Mouse (Mus musculus) gastrocnemius, postnatal 4 days (tissue): Measurements from ENCODE around the gene Chrm4. TPM values are rescaled to one million over a fixed set of nuclear protein-coding genes. Genes with fewer than 3 reads are reported as not detected.

Experiments
- DNase-seq, 2 experiments: peaks; one replicate each; pipeline ENCODE4 v3.0.0; 2021 to 2022; ENCODE audit warnings: low spot score in 2 of 2, mixed read lengths in 2 of 2
- long read RNA-seq, 2 experiments: library from polyadenylated mRNA; stranded (forward); transcript quantifications; one replicate each; pipeline ENCODE4 v2.0.0; 2021
- total RNA-seq, 2 experiments: library from RNA; stranded (reverse); gene quantifications; 2 replicates each; pipeline ENCODE4 v1.2.3; 2021

Gene Chrm4
- total RNA-seq = under 1 TPM; 0.32 to 0.36 TPM
- long read RNA-seq, experiment 1, partial matches to known transcripts = 0 of 1 reads
- long read RNA-seq, experiment 1, other reads (novel, unspliced or antisense) = 1 of 1 reads
- long read RNA-seq, experiment 2 = 0 reads

DNA sequence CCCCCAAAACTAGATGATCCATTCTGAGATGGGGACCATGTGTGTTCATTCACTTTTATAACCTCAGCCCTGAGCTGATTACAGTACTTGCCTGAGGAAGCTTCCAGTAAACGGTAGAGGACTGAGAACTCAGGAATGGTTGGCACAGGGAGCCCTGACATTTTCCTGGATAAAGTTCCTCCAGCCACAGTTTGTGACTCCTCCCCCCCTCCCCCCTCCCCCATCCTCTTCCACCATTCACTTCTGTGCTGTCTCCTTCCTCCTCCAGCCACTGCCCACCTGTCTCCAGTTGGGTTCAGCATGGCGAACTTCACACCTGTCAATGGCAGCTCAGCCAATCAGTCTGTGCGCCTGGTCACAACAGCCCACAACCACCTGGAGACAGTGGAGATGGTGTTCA, at the start of gene Chrm4:
TSS of gene Chrm4 (plus strand) at position 301 of the 400 bp plus-strand sequence.
- no peak for DNase-seq

DNA sequence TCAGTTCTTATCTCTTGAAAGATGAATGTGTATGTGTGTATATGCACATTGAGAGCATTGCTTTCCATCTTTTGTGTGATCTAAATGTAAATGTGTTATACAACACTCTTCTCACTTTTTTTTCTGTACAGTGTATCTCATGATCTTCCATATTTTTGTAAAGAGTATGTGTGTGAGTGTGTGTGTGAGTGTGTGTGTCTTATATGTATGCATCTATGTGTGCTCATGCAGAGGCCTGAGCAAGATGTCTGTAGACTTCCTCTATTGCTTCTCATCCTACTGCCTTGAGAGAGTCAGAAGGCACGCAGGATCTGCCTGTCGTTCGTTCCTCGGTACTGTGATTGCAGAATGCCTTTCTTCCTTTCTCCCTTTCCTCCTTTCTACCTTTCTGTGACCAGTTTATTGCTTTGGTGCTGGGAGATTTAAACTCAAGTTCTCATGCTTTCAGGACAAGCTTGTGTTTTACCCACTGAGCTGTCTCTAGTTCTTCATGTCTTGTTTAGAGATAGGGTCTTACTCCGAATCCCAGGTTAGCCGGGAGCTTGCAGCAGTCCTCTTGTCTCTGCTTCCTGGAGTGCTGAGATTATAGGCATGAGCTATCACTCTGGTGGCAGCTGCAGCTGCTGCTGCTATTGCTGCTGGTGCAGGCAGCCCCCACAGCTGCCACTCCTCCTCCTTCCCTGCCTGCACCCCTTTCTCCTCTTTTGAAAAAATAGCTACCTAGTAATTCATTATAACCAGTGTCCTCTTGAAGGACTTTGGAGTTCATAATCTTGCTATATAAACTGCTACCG, 48.5 kb upstream of the Chrm4 start:
- no peak for DNase-seq

DNA sequence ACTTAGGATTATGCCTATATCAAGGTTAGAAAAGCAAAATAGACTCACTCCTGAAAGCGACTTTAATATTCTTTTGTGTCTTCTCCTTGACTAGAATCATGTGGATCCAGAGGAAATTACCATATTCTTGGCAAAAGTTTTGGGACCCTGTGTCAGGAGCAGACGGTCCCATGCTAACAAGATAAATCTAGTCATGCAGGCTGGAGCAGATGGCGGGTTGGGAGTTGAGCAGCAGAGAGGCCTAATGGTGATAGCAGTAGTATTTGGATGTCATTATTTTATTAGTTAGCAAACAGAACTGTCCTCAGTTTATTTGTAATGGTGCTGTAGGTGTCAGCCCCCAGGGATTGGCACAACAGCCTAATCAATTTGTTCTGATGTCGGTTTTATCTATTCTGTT, 43.1 kb upstream of the Chrm4 start:
- no peak for DNase-seq

DNA sequence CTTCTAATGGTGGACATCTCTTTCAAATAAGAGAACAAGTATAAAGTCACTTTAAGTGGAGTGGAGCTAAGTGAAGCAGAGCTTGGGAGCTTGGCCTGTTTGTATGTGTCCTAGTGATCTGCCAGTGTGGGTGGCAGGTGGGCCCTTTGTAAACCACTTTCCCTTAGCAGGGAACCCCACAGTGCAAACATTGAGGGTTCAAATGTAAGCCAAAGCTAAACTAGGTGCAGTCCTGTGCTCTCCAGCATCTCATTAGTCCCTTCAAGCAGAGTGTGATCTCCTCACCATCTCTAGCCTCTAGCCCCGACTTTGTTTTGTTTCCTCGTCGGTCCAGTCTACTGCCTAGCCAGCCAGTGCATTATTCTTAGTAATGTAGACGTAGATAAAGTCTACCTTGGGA, 42.4 kb upstream of the Chrm4 start:
- DNase-seq = no peak

DNA sequence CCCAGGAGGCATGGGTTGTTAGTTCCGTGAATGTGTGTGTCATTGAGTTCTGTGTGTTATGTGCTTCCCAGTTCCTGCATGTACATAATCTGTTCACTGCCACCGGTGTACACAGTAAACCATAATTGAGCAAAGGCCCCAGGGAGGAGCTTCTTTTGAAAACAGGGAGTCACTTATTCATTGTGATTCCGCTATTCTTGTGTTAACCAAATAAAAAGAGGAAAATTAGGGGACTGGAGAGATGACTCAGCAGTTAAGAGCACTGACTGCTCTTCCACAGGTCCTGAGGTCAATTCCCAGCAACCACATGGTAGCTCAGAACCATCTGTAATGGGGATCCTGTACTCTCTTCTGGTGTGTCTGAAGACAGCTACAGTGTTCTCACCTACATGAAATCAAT, 32.3 kb upstream of the Chrm4 start:
- no peak for DNase-seq

DNA sequence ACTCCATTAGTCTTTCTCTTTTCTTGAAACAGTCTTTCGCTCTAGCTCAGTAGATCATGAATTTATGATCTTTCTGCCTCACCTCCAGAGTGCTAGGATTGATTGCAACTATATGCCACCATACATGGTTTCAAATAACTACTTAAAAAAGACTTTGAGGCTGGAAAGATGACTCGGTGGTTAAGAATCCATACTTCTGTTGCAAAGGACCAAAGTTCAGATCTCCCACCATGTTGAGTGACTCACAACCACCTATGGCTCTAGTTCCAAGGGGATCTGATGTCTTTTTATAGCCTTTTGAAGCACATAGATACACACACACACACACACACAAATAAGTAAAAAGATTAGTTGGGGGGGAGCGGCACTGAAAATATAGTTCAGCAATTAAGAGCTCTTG, 31.6 kb upstream of the Chrm4 start:
- no peak for DNase-seq

DNA sequence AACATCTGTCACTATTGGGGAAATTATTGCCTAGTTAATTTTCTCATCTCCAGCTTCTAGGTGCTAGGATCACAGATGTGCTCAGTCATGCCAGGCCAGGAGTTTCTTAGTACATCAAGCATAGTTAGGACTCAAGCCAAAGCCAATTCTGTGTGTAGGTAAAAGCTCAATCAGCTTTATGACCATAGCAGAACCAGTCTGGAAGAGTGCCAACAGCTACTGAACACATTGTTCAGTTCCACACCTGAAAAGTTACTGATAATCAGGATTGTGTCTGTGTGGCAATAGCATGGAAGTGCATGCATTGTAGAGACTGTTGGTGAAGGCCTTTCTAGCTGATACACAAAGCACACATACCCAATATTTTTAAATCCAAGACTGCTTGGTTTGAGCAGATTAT, 29.1 kb upstream of the Chrm4 start:
- DNase-seq = no peak

DNA sequence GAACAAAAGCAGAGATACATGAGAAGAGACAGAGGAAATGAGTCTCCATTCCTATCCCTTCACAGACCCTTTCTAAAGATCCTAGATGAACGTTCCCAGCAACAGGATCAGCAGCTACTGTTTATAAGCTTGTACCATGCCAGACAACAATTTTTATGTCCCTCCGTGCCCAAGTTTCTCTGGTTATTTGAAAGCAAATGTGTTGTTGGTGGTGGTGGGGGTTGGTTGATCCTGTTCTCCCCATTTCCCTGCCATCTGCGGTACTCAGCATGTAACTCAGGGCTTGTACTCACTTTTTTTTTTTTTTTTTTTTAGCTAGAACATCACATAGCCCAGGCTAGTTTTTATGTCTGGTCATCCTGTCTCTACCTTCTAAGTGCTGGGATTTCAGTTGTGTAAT, 27.9 kb upstream of the Chrm4 start:
- DNase-seq = no peak

DNA sequence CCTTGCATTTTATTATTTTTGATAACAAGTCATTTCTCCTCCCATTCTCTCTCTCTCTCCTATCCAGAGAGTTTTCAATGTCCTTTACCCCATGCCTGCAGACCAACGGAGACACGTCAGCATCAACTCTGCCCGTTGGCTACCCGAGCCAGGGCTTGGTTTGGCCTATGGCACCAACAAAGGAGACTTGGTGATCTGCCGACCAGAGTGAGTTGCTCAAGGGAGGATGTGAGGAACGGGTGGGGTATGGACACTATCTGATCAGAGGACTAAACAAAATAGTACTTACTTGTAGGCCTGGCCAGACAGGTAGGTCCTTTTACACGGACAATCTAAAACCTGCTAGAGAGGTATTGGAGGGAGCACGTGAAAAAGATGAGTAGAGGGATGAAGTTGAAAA, 26.6 kb upstream of the Chrm4 start:
- no peak for DNase-seq

DNA sequence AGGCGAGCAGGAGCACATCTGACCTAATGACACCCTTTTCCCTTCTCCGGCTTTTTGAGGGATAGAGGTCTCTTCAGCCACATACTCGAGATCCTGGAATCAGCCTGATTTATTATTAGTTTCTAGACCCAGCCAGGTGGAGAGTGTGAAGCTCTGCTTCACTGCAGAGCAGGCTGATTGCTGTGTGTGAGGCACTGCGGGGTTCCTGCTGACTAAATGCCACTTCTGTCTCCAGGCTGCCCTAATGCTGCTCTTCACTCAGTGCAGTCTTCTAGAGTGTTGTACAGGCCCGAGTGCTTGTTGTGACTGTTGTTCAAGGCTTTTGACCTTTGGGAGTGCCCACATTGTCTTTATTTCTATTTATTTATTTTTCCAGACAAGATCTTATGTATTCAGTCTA, 24.7 kb upstream of the Chrm4 start:
- no peak for DNase-seq

DNA sequence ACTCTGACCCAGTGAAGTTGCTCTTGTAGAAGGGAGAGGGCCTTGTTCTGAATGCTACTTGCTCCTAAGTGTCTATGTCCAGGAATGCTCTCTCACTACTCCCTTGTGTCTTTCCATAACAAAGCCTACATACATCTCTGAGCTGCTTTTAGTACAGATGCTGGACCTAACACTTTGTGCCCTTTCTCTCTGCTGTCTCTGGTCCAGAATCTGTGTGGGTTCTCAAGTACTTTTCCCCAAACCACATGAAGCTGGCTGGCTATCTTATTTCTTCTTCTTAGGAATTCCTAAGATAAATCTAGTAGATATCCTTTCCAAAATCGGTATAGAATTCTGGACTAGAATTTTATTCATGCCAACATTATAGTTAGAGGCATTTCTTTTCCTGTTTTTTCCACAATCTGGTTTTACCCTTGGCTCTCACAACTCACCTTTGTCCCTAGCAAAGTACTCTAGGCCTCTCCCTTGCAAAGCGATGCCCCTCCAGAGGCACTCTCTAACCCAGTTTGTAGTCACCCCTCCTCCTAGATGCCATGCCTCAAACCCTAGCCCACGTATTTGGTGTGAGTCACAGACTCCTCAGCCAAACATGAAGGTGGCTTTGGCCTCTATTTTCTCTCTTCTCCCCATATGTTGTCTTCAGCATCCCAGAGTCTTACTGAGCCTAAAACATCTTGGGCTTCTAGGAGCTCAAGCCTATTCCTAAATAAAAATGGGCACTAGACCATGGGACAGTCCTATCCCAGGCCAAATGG, 23.7 kb upstream of the Chrm4 start:
- DNase-seq = no peak

DNA sequence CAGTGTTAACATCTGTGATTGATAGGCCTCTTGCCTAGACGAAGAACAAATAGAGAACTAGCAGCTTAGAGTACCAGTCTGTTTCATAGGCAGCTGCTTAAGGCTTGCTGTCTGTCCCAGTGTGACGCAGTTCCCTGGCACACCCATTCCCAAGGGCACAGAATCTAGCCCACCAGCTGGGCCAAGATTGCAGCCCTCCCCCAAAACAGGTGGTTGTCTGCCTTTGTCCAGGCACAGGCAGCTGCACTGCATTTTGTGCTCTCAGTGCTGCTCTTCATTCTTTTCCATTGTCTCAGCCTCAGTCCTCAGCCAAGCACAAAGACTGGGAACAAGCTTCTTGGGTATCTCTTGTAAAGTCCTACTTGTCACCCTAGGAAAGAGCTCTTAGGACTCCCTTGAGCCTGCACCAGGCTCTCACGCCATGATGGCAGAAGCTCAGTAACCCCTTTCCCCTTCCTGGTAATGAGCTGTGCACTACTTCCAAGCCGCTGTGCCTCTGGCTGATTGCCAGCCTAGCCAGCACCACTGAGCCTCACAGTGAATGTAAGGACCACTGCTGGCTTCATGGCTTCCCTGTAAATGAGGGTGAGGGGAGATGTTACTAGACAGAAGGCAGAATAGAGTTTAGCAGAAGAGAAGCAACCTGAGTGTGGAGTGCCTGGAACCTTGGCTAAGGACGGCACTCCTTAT, 22.3 kb upstream of the Chrm4 start:
- peak in 1 of 2 experiments; percentile 45 for DNase-seq

DNA sequence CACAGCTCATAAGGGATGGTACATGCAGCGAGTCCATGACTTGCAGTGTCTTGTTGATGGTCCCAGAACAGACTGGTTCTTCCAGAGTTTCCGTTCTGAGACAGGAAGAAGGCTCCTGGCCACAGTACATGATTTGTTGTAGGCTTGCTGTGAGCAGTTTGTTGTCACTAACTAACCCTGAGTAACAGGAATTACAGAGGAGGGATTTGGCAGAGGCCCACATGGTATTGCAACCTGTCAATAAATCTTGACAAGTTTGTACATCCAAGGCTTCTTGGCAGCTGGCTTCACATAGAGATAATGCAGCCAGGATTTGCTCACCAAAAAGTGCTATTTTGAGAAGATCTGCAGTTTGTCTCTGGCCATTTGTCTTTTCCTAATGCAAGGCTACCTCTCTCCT, 20.9 kb upstream of the Chrm4 start:
- no peak for DNase-seq

DNA sequence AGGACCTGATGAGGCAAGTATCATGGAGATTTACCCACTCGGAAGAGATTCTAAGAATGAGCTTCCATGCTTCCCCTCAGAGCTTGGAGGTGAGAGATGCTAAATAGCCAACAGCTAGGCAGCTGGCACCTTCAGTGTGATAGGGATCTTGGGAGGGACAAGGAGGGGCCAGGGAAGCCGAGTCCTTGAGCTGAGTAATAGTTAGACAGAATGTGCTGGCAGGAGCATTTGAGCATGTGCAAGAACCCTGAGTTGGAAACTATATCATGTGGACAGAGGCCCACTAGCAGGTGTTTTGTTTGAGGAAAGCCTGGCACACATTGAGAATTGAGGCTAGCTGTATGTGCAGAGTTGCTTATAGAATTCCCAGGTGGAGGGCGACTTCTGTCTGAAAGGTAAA, 14.4 kb upstream of the Chrm4 start:
- no peak for DNase-seq

DNA sequence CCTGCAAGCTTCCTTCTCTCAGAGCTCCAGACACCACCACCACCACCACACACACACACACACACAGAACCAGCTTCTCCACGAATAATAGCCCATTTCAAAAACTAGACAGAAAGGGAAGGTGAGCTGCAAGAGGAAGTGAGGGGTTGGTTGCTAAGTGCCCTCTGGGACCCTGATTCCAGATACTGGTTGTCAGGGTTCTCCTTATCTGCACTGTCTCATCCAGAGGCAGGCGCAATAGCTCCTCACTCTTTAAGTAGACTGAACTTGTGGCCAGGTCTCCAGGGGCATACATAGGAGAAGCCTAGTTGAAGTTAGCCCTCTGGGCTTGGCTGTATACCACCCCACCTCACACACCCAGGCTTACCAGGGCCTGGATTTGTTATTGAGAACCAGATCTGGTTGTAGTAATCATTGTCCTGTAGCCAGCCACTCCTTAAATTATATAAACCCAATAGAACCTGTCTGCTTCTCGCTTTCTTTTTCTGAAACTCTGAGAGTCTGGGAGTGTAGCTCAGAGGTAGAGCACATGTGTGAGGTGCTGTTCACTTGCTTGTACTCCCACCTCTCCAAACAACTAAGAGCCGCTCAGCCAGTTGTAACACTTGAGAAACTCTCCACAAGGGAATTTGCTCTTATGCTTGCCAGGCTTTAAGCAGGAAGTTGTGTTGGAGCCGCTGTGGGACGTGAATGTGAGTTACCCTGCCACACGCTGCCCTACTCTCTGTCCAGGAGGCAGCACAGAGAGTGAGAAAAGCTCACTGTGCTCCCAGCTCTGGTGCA, 13.5 kb upstream of the Chrm4 start:
- no peak for DNase-seq

DNA sequence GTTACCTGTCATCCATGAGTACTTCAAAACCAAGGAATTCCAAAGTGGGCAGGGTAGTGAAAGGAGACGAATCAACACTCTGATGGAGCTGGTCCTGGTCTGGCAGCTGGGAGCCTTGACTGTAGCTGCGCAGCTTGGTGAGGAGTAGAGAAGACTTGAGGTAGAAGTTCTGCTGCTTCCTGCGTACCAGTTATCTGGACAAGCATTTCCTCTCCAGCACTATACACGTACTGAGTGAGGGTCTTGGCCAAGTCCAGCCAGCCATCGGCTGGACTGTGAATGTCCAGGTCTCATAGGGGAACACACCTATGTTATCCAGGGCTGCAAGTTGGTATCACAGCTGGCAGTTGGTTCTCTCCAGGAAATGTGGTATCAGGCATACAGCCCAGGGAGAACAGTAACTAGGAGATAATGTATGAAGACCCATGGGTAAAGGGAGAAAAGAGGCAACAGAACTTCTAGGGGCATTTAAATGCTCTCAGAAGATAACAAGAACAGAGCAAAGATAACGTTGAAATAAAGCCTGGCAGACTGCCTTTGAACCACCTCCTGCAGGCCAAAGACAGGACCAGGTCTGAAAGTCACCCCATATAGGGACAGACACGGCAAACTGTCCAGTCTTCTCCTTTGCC, 10.6 kb upstream of the Chrm4 start:
- no peak for DNase-seq

DNA sequence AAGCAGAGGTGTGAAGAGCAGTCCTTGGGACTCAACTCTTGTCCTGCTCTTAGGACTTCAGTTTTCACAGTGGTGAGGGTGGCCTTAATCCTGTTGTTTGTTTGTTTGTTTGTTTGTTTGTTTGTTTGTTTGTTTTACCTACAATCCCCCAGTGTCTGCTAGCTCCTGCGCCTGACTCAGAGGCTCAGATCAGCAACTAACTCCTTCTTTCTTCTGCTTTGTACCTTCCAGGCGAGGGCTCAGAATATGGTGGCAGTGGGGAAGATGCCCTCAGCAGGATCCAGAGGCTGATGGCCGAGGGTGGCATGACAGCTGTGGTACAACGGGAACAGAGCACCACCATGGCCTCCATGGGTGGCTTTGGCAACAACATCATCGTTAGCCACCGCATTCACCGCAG, 10.0 kb upstream of the Chrm4 start:
- DNase-seq = no peak

DNA sequence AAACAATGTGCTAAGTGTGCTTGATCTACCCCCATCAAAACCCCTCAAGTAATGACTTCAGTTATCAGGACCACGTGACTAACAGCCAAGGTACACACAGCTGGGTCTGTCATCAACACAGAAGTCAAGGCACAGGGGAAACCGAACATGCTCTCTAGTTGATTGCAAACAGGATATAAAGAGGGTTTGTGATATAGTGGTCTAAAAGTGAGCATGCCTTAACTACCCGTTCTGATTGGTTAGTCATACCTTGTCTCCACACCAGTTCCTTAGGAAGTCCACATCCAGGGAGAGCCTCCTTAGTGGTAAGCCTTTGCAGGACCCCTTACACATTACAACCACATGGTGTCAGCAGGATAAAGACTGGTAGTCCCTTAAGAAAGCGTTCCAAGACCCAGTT, 6.9 kb upstream of the Chrm4 start:
- no peak for DNase-seq

DNA sequence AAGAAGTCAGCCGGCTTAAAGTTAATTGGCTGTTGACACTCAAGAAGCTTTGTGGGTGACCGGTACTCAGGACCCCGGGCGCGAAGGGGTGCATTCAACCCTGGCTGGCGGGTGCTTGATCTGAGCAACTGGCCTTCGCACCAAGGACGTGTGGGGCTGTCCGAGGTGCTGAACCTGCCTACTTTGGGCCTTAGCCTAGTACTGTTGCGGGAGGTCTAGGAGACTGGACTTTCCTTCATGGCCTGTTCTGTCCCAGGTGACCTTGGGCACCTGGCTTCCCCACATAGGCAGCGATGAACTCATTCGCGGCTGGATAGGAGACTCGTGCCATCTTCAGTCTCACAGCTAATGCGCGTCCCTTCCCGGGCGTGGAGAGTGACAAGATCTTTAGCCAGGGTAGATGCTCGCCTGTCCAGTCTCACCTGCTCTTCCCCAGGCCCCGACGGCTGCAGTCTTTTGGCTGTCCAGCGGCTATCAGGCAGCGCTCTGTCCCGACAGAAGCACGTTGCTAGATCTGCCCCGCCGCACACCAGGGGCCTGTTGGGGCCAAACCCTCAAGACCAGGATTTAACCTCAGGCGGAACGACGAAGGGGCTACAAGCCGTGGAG, 5.8 kb upstream of the Chrm4 start:
- DNase-seq = peak in 1 of 2 experiments; percentile 79
